Mouse (Mus musculus): ENCODE results near the gene Sema6c. TPM values are rescaled to one million over a fixed set of nuclear protein-coding genes. Genes with fewer than 3 reads are reported as not detected.

Gene Sema6c
- polyA plus RNA-seq, 1 experiment = 2.4 TPM

- TF ChIP-seq GATA1 (IDR thresholded peaks at IDR 0.05; ENCODE audit: low read length) = no peak
Measured at GRCm38 (mm10) chr3:95140289-95140595, 20.0 kb upstream of the Sema6c start.

GRCm38 (mm10) chr3:95140795-95141194 is 19.5 kb upstream of the Sema6c start:
- TF ChIP-seq GATA1 (IDR thresholded peaks at IDR 0.05; ENCODE audit: low read length) = no peak

GRCm38 (mm10) chr3:95141474-95141873 is 18.8 kb upstream of the Sema6c start:
- TF ChIP-seq GATA1 (IDR thresholded peaks at IDR 0.05; ENCODE audit: low read length) = no peak

- no peak for TF ChIP-seq GATA1 (IDR thresholded peaks at IDR 0.05; ENCODE audit: low read length)
Measured at GRCm38 (mm10) chr3:95141952-95142616, 18.2 kb upstream of the Sema6c start, which contains the start of gene Tnfaip8l2. Tnfaip8l2 (minus strand) TSS chr3:95142360.

GRCm38 (mm10) chr3:95142617-95143011 is 17.6 kb upstream of the Sema6c start:
- no peak for TF ChIP-seq GATA1 (IDR thresholded peaks at IDR 0.05; ENCODE audit: low read length)

- TF ChIP-seq GATA1 (IDR thresholded peaks at IDR 0.05; ENCODE audit: low read length) = no peak
Measured at GRCm38 (mm10) chr3:95147924-95148323, 12.3 kb upstream of the Sema6c start.

- TF ChIP-seq GATA1 (IDR thresholded peaks at IDR 0.05; ENCODE audit: low read length) = no peak
Measured at GRCm38 (mm10) chr3:95153874-95154273, 6.4 kb upstream of the Sema6c start.

GRCm38 (mm10) chr3:95159511-95159986 is 708 bp upstream of the Sema6c start:
- no peak for TF ChIP-seq GATA1 (IDR thresholded peaks at IDR 0.05; ENCODE audit: low read length)

GRCm38 (mm10) chr3:95161041-95161551 is 839 bp downstream of the Sema6c start:
- no peak for TF ChIP-seq GATA1 (IDR thresholded peaks at IDR 0.05; ENCODE audit: low read length)

GRCm38 (mm10) chr3:95161618-95162344 is 1.5 kb downstream of the Sema6c start:
- no peak for TF ChIP-seq GATA1 (IDR thresholded peaks at IDR 0.05; ENCODE audit: low read length)

- TF ChIP-seq GATA1 (IDR thresholded peaks at IDR 0.05; ENCODE audit: low read length) = no peak
Measured at GRCm38 (mm10) chr3:95162345-95162628, 2.0 kb downstream of the Sema6c start.

- no peak for TF ChIP-seq GATA1 (IDR thresholded peaks at IDR 0.05; ENCODE audit: low read length)
Measured at GRCm38 (mm10) chr3:95163419-95164255, 3.4 kb downstream of the Sema6c start.

GRCm38 (mm10) chr3:95164256-95164550 is 3.9 kb downstream of the Sema6c start:
- no peak for TF ChIP-seq GATA1 (IDR thresholded peaks at IDR 0.05; ENCODE audit: low read length)

GRCm38 (mm10) chr3:95164840-95165239 is 4.6 kb downstream of the Sema6c start:
- no peak for TF ChIP-seq GATA1 (IDR thresholded peaks at IDR 0.05; ENCODE audit: low read length)

GRCm38 (mm10) chr3:95169996-95170395 is 9.7 kb downstream of the Sema6c start:
- no peak for TF ChIP-seq GATA1 (IDR thresholded peaks at IDR 0.05; ENCODE audit: low read length)

- TF ChIP-seq GATA1 (IDR thresholded peaks at IDR 0.05; ENCODE audit: low read length) = no peak
Measured at GRCm38 (mm10) chr3:95171105-95171504, 10.8 kb downstream of the Sema6c start.
